Mouse (Mus musculus) liver, embryonic 11.5 days (tissue): ENCODE results near the gene Ppp2r3a. TPM values are rescaled to one million over a fixed set of nuclear protein-coding genes. Genes with fewer than 3 reads are reported as not detected.

ENCODE experiments used
- ATAC-seq: fragments of 200-750 bp; cut with Nextera tagmentation; replicated peaks from 2 replicates; pipeline ENCODE4 v1.8.0; 2017; ENCODE audit warnings: moderate number of reproducible peaks, mild to moderate bottlenecking, moderate TSS enrichment, moderate library complexity; ENCODE audit not compliant: low FRiP score
- DNase-seq: peaks from one replicate; pipeline ENCODE4 v3.0.0-alpha.2; 2017; ENCODE audit warnings: low spot score
- H3K27ac ChIP-seq: fragments of 300-500 bp; sonication (generic); 2 replicates; pipeline ENCODE4 v1.5.1; 2014; ENCODE audit warnings: mild to moderate bottlenecking, low read depth, low read length, control low read depth
- H3K27me3 ChIP-seq: fragments of 300-500 bp; sonication (generic); replicated peaks from 2 replicates; pipeline ENCODE4 v1.6.1; 2014; ENCODE audit warnings: low read length, mixed read lengths; ENCODE audit not compliant: control insufficient read depth, insufficient read depth
- H3K36me3 ChIP-seq: fragments of 300-500 bp; sonication (generic); 2 replicates; pipeline ENCODE4 v1.6.1; 2014; ENCODE audit warnings: mild to moderate bottlenecking, low read length, moderate library complexity, mixed read lengths; ENCODE audit not compliant: control insufficient read depth, insufficient read depth
- H3K4me1 ChIP-seq: fragments of 300-500 bp; sonication (generic); replicated peaks from 2 replicates; pipeline ENCODE4 v1.6.1; 2014; ENCODE audit warnings: low read length, mixed read lengths; ENCODE audit not compliant: control insufficient read depth, insufficient read depth
- H3K4me2 ChIP-seq: fragments of 300-500 bp; sonication (generic); 2 replicates; pipeline ENCODE4 v1.6.1; 2014; ENCODE audit warnings: mild to moderate bottlenecking, control low read depth, moderate library complexity
- H3K4me3 ChIP-seq: fragments of 300-500 bp; sonication (generic); 2 replicates; pipeline ENCODE4 v1.5.1; 2014; ENCODE audit warnings: low read depth, low read length, control low read depth
- H3K9ac ChIP-seq: fragments of 300-500 bp; sonication (generic); 2 replicates; pipeline ENCODE4 v1.6.1; 2014; ENCODE audit warnings: low read depth, low read length, control low read depth
- H3K9me3 ChIP-seq: fragments of 300-500 bp; sonication (generic); 2 replicates; pipeline ENCODE4 v1.6.1; 2016; ENCODE audit warnings: low read length, inconsistent platforms, mixed read lengths; ENCODE audit not compliant: control insufficient read depth
- WGBS: fragments of 180-500 bp; shearing (Covaris S2); extraction: QIAGEN DNeasy Blood & Tissue Kit; methylation state at CpG from one replicate; pipeline ENCODE4 v1.1.7; 2014; 5-methylcytosine and 5-hydroxymethylcytosine counted together
- polyA plus RNA-seq: library from polyadenylated mRNA; unstranded; fragments of >200 nt; fragmentation: Nextera tagmentation; extraction: Ambion mirVana; gene quantifications from 2 replicates; pipeline ENCODE4 v1.2.1, GENCODE M21; 2014

The Ppp2r3a gene
- polyA plus RNA-seq, 1 experiment from 2014 or later, result 7.9 TPM

- DNase-seq (no peak), ATAC-seq (no peak)
- Histone ChIP-seq H3K36me3 (peaks cover 16% of the 10 kb centered on the region), H3K4me3 (no peak overlapping the region), H3K4me1 (no peaks in the 10 kb centered on the region; the same call in none of the 2 replicates), H3K9ac (no peak overlapping the region), H3K27ac (no peak overlapping the region), H3K27me3 (no peaks in the 10 kb centered on the region), H3K4me2 (no peak overlapping the region), H3K9me3 (no peaks in the 10 kb centered on the region)
- WGBS, result 90% methylated on average over 11 of the region's 11 CpGs
Observed at GRCm38 (mm10) chr9:101104931-101105330, 146.7 kb downstream of the Ppp2r3a start.

GRCm38 (mm10) chr9:101102288-101102687, 149.3 kb downstream of the Ppp2r3a start:
- no peak overlapping the region for H3K27ac ChIP-seq
- DNase-seq (no peak), ATAC-seq (no peak)
- H3K4me3 ChIP-seq, result no peak overlapping the region
- no peak overlapping the region for H3K9ac ChIP-seq
- H3K36me3 ChIP-seq, result peaks cover 17% of the 10 kb centered on the region
- WGBS, result 93% methylated on average over 3 of the region's 3 CpGs
- peaks cover 4% of the 10 kb centered on the region; the same call in 1 of the 2 replicates for H3K9me3 ChIP-seq
- no peak overlapping the region for H3K4me2 ChIP-seq
- peaks cover 8% of the 10 kb centered on the region for H3K4me1 ChIP-seq
- H3K27me3 ChIP-seq, result no peaks in the 10 kb centered on the region

- peaks cover 8% of the 10 kb centered on the region for H3K4me1 ChIP-seq
- H3K27me3 ChIP-seq, result no peaks in the 10 kb centered on the region
- H3K4me3 ChIP-seq, result no peak overlapping the region
- 97% methylated on average over 8 of the region's 8 CpGs for WGBS
- H3K36me3 ChIP-seq, result peaks cover 18% of the 10 kb centered on the region
- ATAC-seq (no peak), DNase-seq (no peak)
- no peak overlapping the region for H3K4me2 ChIP-seq
- no peak overlapping the region for H3K27ac ChIP-seq
- H3K9ac ChIP-seq, result no peak overlapping the region
- H3K9me3 ChIP-seq, result peaks cover 5% of the 10 kb centered on the region; the same call in 1 of the 2 replicates
Observed at GRCm38 (mm10) chr9:101101547-101101946, 150.0 kb downstream of the Ppp2r3a start.

GRCm38 (mm10) chr9:101100163-101100562, 151.4 kb downstream of the Ppp2r3a start:
- no peak overlapping the region for H3K4me3 ChIP-seq
- peaks cover 8% of the 10 kb centered on the region for H3K4me1 ChIP-seq
- DNase-seq (no peak), ATAC-seq (no peak)
- no peak overlapping the region for H3K9ac ChIP-seq
- no peak overlapping the region for H3K4me2 ChIP-seq
- 50% methylated on average over 3 of the region's 3 CpGs for WGBS
- H3K36me3 ChIP-seq, result peaks cover 18% of the 10 kb centered on the region
- peaks cover 5% of the 10 kb centered on the region; the same call in 1 of the 2 replicates for H3K9me3 ChIP-seq
- H3K27me3 ChIP-seq, result no peaks in the 10 kb centered on the region
- H3K27ac ChIP-seq, result no peak overlapping the region

GRCm38 (mm10) chr9:101099445-101099844, 152.2 kb downstream of the Ppp2r3a start:
- no peak overlapping the region for H3K27ac ChIP-seq
- peaks cover 8% of the 10 kb centered on the region for H3K4me1 ChIP-seq
- no peak for ATAC-seq
- no peaks in the 10 kb centered on the region for H3K27me3 ChIP-seq
- H3K4me2 ChIP-seq, result no peak overlapping the region
- no peak overlapping the region for H3K9ac ChIP-seq
- H3K36me3 ChIP-seq, result peaks cover 18% of the 10 kb centered on the region
- H3K4me3 ChIP-seq, result no peak overlapping the region
- no peak for DNase-seq
- 78% methylated on average over 6 of the region's 6 CpGs for WGBS
- H3K9me3 ChIP-seq, result peaks cover 5% of the 10 kb centered on the region; the same call in 1 of the 2 replicates

- DNase-seq (no peak), ATAC-seq (no peak)
- WGBS, result 60% methylated on average over 1 of the region's 1 CpGs
- Histone ChIP-seq H3K36me3 (peaks cover 18% of the 10 kb centered on the region), H3K4me3 (no peak overlapping the region), H3K4me2 (no peak overlapping the region), H3K9ac (no peak overlapping the region), H3K27me3 (no peaks in the 10 kb centered on the region), H3K27ac (no peak overlapping the region), H3K4me1 (peaks cover 8% of the 10 kb centered on the region), H3K9me3 (peaks cover 5% of the 10 kb centered on the region; the same call in 1 of the 2 replicates)
Observed at GRCm38 (mm10) chr9:101097542-101097941, 154.1 kb downstream of the Ppp2r3a start.

GRCm38 (mm10) chr9:101096461-101096860, 155.1 kb downstream of the Ppp2r3a start:
- Histone ChIP-seq H3K4me3 (no peak overlapping the region), H3K36me3 (peaks cover 16% of the 10 kb centered on the region), H3K9me3 (peaks cover 5% of the 10 kb centered on the region; the same call in 1 of the 2 replicates), H3K27ac (no peak overlapping the region), H3K9ac (no peak overlapping the region), H3K4me1 (peaks cover 8% of the 10 kb centered on the region), H3K4me2 (no peak overlapping the region), H3K27me3 (no peaks in the 10 kb centered on the region)
- 96% methylated on average over 3 of the region's 3 CpGs for WGBS
- DNase-seq (no peak), ATAC-seq (no peak)

GRCm38 (mm10) chr9:101095425-101095824, 156.2 kb downstream of the Ppp2r3a start:
- Histone ChIP-seq H3K27me3 (no peaks in the 10 kb centered on the region), H3K4me3 (no peak overlapping the region), H3K27ac (no peak overlapping the region), H3K9ac (no peak overlapping the region), H3K4me1 (peaks cover 8% of the 10 kb centered on the region), H3K36me3 (peaks cover 6% of the 10 kb centered on the region), H3K9me3 (peaks cover 5% of the 10 kb centered on the region; the same call in 1 of the 2 replicates), H3K4me2 (no peak overlapping the region)
- DNase-seq (no peak), ATAC-seq (no peak)
- 90% methylated on average over 4 of the region's 4 CpGs for WGBS

GRCm38 (mm10) chr9:101083728-101084127, 167.9 kb downstream of the Ppp2r3a start:
- WGBS, result 82% methylated on average over 3 of the region's 3 CpGs
- H3K4me3 ChIP-seq, result no peak overlapping the region
- H3K27ac ChIP-seq, result no peak overlapping the region
- no peak for ATAC-seq
- H3K9me3 ChIP-seq, result no peaks in the 10 kb centered on the region
- no peak for DNase-seq
- H3K4me1 ChIP-seq, result peaks cover 11% of the 10 kb centered on the region
- H3K9ac ChIP-seq, result no peak overlapping the region
- no peaks in the 10 kb centered on the region for H3K27me3 ChIP-seq
- H3K36me3 ChIP-seq, result no peaks in the 10 kb centered on the region
- no peak overlapping the region for H3K4me2 ChIP-seq
